Mouse (Mus musculus) G1E (cell line): Measurements from ENCODE around the gene Vegfd.

Experiments used
- CTCF ChIP-seq: IDR thresholded peaks from 2 replicates; pipeline ENCODE4 v1.5.1; 2012; ENCODE audit warnings: low read depth, low read length, inconsistent platforms, mixed read lengths
- GATA1 ChIP-seq: IDR thresholded peaks from 2 replicates; pipeline ENCODE4 v1.6.1; 2012; ENCODE audit warnings: borderline replicate concordance, low read length, inconsistent platforms, mixed read lengths
- GATA2 ChIP-seq: IDR thresholded peaks from 2 replicates; pipeline ENCODE4 v1.6.1; 2012; ENCODE audit warnings: low read depth, low read length, inconsistent platforms, borderline replicate concordance
- POLR2AphosphoS5 ChIP-seq: IDR thresholded peaks from 2 replicates; pipeline ENCODE4 v1.6.1; 2012; ENCODE audit warnings: low read depth, low read length, inconsistent platforms; ENCODE audit not compliant: insufficient replicate concordance
- TAL1 ChIP-seq: conservative IDR thresholded peaks from 2 replicates; pipeline ENCODE4 v1.6.1; 2012; ENCODE audit warnings: low read depth, low read length, inconsistent platforms, mixed read lengths

DNA sequence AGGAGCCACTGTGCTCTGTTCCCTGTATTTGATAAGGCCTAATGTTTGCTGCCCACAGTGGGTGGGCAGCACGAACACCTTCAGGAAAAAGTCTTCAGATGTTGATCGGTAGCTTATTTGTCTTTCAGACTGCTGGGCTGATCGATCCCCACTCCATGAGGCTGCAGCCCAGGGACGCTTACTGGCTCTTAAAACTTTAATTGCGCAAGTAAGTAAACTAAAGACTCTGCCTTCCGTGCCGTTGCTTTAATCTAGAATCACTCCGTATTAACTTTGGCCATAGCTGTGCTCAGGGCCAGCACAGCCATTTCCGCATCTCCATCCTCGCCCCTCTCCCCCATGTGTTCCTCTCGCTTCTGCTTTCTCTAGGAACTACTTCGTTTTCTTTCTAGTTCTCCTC, 72.4 kb downstream of the Vegfd start:
- TF ChIP-seq CTCF (no peak), GATA1 (no peak), POLR2AphosphoS5 (no peak), GATA2 (no peak), TAL1 (no peak)
